Mouse (Mus musculus) embryonic facial prominence, embryonic 14.5 days (tissue): ENCODE measurements around the gene Rtn4ip1. TPM values are rescaled to one million over a fixed set of nuclear protein-coding genes. Genes with fewer than 3 reads are reported as not detected.
A peak's percentile ranks its signal among the peaks of the same experiment; 100 is the strongest.

Source experiments
- ATAC-seq: fragments of 200-750 bp; cut with Nextera tagmentation; 2 replicates; pipeline ENCODE4 v1.8.0; 2017; ENCODE audit warnings: low read depth, moderate number of reproducible peaks, moderate TSS enrichment
- DNase-seq: peaks from one replicate; pipeline ENCODE4 v3.0.0-alpha.2; 2015; ENCODE audit warnings: low spot score
- H3K27ac ChIP-seq: fragments of 300-500 bp; sonication (generic); replicated peaks from 2 replicates; pipeline ENCODE4 v1.5.1; 2014; ENCODE audit warnings: low read depth, mild to moderate bottlenecking, low read length, moderate library complexity
- H3K27me3 ChIP-seq: fragments of 300-500 bp; sonication (generic); replicated peaks from 2 replicates; pipeline ENCODE4 v1.6.1; 2014; ENCODE audit warnings: low read length; ENCODE audit not compliant: control insufficient read depth, insufficient read depth
- H3K36me3 ChIP-seq: fragments of 300-500 bp; sonication (generic); 2 replicates; pipeline ENCODE4 v1.6.1; 2014; ENCODE audit warnings: low read length, mixed read lengths; ENCODE audit not compliant: control insufficient read depth, insufficient read depth
- H3K4me1 ChIP-seq: fragments of 300-500 bp; sonication (generic); 2 replicates; pipeline ENCODE4 v1.6.1; 2014; ENCODE audit warnings: antibody characterized with exemption, low read length; ENCODE audit not compliant: control insufficient read depth, insufficient read depth
- H3K4me2 ChIP-seq: fragments of 300-500 bp; sonication (generic); 2 replicates; pipeline ENCODE4 v1.6.1; 2014; ENCODE audit warnings: low read depth, mild to moderate bottlenecking, low read length, moderate library complexity, mixed read lengths
- H3K4me3 ChIP-seq: fragments of 300-500 bp; sonication (generic); 2 replicates; pipeline ENCODE4 v1.5.1; 2014; ENCODE audit warnings: low read depth, mild to moderate bottlenecking, low read length
- H3K9ac ChIP-seq: fragments of 300-500 bp; sonication (generic); 2 replicates; pipeline ENCODE4 v1.6.1; 2014; ENCODE audit warnings: low read depth, mild to moderate bottlenecking, low read length, moderate library complexity, mixed read lengths
- H3K9me3 ChIP-seq: fragments of 300-500 bp; sonication (generic); 2 replicates; pipeline ENCODE4 v1.6.1; 2016; ENCODE audit warnings: low read length; ENCODE audit not compliant: control insufficient read depth
- WGBS: fragments of 180-500 bp; shearing (Covaris S2); extraction: QIAGEN DNeasy Blood & Tissue Kit; methylation state at CpG from one replicate; pipeline ENCODE4 v1.1.7; 2014; 5-methylcytosine and 5-hydroxymethylcytosine counted together
- polyA plus RNA-seq: library from polyadenylated mRNA; unstranded; fragments of >200 nt; fragmentation: Nextera tagmentation; extraction: Ambion mirVana; gene quantifications from 2 replicates; pipeline ENCODE4 v1.2.1, GENCODE M21; 2014

The Rtn4ip1 gene
- 11.7 and 12.4 TPM in 2 replicates for polyA plus RNA-seq

DNA sequence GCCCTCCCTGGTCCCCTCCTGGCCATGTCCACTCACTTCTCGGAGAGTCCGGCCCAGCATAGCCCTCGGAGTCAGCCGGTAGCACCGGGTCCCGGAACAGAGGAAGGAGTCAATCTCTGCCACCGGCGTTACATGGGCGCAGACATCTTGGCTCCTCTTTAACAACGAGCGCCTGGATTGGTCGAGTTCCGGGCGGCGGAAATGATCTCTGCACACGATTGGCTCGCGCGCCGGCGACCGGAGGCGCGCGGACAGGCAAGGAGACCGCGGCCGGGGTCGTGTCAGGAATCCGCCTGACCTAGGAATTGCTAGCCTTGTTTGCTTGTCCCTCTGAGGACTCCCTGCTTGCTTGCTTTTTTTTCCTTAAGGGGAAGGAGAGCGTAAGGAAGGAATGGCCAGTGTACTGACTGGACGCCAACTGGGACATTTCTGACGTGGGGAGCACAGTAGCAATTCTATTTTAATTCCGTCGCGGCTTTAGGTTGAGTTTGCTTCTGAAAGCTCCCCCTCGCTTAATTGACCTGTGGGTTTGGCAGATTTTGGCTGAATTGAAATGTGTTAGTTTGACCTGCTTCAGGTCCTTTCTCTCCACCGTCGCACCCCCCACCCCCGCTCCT, at the start of gene Rtn4ip1, which contains the start of gene Qrsl1:
Gene Rtn4ip1 (plus strand): TSS at position 230 of the 617 bp plus-strand sequence.
Gene Qrsl1 (minus strand): TSS at position 168 of the 617 bp plus-strand sequence.
- H3K36me3 ChIP-seq: no peaks in the 10 kb centered on the region
- WGBS: under 1% methylated on average over 39 of the region's 40 CpGs
- DNase-seq (peak; percentile 96), ATAC-seq (peak; percentile 99)
- H3K4me3 ChIP-seq: peak within 1 kb of the TSS; percentile 82
- H3K27ac ChIP-seq: peak within 1 kb of the TSS; percentile 46; the same call in 1 of the 2 replicates
- no peaks in the 10 kb centered on the region for H3K27me3 ChIP-seq
- H3K9me3 ChIP-seq: no peaks in the 10 kb centered on the region
- peaks cover 6% of the 10 kb centered on the region; the same call in 1 of the 2 replicates for H3K4me1 ChIP-seq
- H3K9ac ChIP-seq: peak within 1 kb of the TSS; percentile 75
- H3K4me2 ChIP-seq: peak within 1 kb of the TSS; percentile 81

DNA sequence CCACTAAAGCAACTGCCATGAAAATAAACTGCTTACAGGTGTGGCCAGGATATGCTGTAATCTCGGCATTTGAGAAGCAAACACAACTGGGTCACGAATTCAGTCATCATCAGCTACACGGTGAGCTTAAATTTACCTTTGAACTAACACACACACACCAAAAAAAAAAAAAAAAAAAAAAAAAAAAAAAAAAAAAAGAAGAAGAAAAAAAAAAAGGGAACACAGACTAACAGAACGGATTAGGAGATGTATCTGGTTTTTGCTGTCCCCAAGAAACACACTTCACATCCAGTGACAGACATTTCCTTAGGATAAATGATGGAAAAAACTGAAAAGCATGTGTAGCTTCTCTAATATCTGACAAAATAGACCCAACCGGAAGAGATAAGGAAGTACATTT, 49.7 kb upstream of the Rtn4ip1 start:
- no peak overlapping the region for H3K4me3 ChIP-seq
- no peaks in the 10 kb centered on the region for H3K27me3 ChIP-seq
- DNase-seq (no peak), ATAC-seq (no peak)
- no peaks in the 10 kb centered on the region for H3K36me3 ChIP-seq
- 0 out of 2 replicates have a peak, but pooled peaks cover 7% of the 10 kb centered on the region for H3K9me3 ChIP-seq
- H3K4me1 ChIP-seq: no peaks in the 10 kb centered on the region
- no peak overlapping the region for H3K4me2 ChIP-seq
- WGBS: 81% methylated on average over 5 of the region's 5 CpGs
- H3K9ac ChIP-seq: no peak overlapping the region
- no peak overlapping the region for H3K27ac ChIP-seq

DNA sequence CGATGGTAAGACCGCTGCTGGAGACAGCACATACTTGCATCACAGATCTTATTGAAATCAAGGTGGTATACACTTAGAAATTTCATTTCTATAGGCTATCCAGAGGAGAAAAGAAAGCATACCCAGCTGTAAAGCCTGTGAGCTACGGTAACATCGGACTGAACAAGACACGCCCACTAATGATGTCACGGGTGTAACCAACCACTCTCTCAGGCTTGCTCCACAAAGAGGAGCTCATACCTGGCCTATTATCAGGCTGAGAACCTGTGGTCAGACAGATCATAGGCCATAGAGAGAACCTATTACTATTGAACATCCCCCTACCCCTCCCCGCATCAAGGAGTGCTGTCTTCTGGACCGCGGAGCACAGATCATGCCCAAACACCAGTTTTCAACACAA, 45.7 kb upstream of the Rtn4ip1 start:
- ATAC-seq (no peak), DNase-seq (no peak)
- Histone ChIP-seq H3K36me3 (no peaks in the 10 kb centered on the region), H3K4me2 (no peak overlapping the region), H3K27ac (no peak overlapping the region), H3K4me1 (no peaks in the 10 kb centered on the region), H3K27me3 (no peaks in the 10 kb centered on the region), H3K9ac (no peak overlapping the region), H3K9me3 (0 out of 2 replicates have a peak, but pooled peaks cover 7% of the 10 kb centered on the region), H3K4me3 (no peak overlapping the region)
- 94% methylated on average over 9 of the region's 9 CpGs for WGBS

DNA sequence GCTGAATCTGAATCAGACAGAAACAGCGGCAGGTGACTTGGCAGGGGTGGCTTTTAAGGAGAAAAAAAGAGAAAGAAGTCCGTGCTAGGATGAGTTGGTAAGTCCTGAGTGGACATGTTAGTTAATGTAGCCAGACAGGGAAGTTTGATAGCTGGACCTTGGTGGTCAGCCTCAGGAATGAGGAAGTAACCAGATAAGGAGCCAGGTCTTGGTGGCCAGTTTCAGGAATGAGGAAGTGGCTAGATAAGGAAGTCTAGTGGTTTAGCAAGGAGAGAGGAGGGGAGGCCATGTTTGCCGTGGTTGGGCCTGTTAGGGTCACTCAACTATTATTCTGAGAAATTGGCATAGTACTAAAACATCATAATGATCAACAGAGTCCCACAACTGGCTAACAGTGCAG, 45.3 kb upstream of the Rtn4ip1 start:
- DNase-seq (no peak), ATAC-seq (no peak)
- Histone ChIP-seq H3K4me3 (no peak overlapping the region), H3K4me2 (no peak overlapping the region), H3K4me1 (no peaks in the 10 kb centered on the region), H3K9ac (no peak overlapping the region), H3K36me3 (no peaks in the 10 kb centered on the region), H3K27ac (no peak overlapping the region), H3K9me3 (0 out of 2 replicates have a peak, but pooled peaks cover 7% of the 10 kb centered on the region), H3K27me3 (no peaks in the 10 kb centered on the region)
- 90% methylated on average over 3 of the region's 3 CpGs for WGBS

DNA sequence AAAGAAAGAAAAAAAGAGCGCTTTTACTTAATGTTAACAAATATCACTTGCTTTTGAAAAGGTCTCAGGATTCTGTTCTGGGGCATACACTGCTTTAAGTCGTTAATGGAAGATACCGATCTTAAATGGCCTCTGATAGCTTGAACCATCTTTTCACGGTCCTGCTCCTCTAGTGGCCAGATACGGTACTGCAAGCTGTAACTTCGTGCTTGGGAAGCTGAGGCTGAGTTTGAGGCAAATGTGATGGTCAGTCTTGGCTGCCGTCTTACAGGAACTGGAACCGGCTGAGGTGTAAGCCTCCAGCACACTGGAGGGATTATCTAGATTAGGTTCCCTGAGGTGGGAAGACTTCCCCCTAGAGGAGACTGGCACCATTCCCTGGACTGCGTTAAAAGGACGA, 30.9 kb upstream of the Rtn4ip1 start:
- no peaks in the 10 kb centered on the region for H3K4me1 ChIP-seq
- no peaks in the 10 kb centered on the region for H3K9me3 ChIP-seq
- DNase-seq (no peak), ATAC-seq (no peak)
- H3K4me2 ChIP-seq: no peak overlapping the region
- 0 out of 2 replicates have a peak, but pooled peaks cover under 1% of the 10 kb centered on the region for H3K36me3 ChIP-seq
- WGBS: 64% methylated on average over 10 of the region's 10 CpGs
- no peak overlapping the region for H3K9ac ChIP-seq
- no peak overlapping the region for H3K27ac ChIP-seq
- H3K4me3 ChIP-seq: no peak overlapping the region
- no peaks in the 10 kb centered on the region for H3K27me3 ChIP-seq

DNA sequence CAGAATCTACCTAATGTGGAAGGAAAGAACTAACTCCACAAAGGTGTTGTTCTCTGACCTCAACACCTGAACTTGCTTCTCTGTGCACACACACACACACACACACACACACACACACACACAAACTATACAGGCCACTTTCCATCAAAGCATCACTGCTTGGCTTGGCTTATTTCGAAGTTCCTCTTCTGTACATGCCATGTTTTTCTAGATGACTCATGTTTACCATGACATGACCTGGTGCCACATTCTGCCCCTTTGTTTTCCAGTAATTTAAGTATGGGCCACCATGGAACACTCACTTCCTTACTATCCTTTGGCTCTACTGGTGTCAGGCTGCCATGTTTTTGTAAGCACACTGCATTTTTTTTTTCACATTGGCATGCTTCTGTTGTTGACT, 30.1 kb upstream of the Rtn4ip1 start:
- no peak overlapping the region for H3K4me2 ChIP-seq
- peaks cover 8% of the 10 kb centered on the region; the same call in 1 of the 2 replicates for H3K36me3 ChIP-seq
- no peaks in the 10 kb centered on the region for H3K4me1 ChIP-seq
- H3K9me3 ChIP-seq: no peaks in the 10 kb centered on the region
- no peak overlapping the region for H3K4me3 ChIP-seq
- H3K27ac ChIP-seq: no peak overlapping the region
- WGBS: 100% methylated on average over 1 of the region's 1 CpGs
- DNase-seq (no peak), ATAC-seq (no peak)
- H3K9ac ChIP-seq: no peak overlapping the region
- H3K27me3 ChIP-seq: no peaks in the 10 kb centered on the region

DNA sequence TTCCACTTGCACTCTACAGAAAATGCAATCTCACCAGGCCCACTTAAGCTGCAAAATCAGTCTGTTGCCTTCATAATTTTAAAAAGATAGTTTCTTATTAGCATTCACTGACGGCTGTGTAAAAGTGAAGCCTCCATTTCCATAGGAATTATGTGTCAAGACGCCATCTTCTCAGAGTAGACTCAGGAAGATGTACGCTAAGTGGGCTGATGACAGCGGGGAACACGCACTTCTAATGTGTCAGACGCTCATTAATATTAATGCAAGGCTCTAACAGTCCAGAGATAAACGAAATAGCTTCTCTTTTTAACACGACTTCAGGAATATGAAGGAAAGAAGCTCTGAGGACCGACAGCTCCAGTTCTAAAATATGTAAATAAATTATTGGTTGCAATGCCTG, 13.9 kb upstream of the Rtn4ip1 start:
- H3K9ac ChIP-seq: no peak overlapping the region
- no peaks in the 10 kb centered on the region for H3K4me1 ChIP-seq
- H3K4me3 ChIP-seq: no peak overlapping the region
- H3K4me2 ChIP-seq: no peak overlapping the region
- WGBS: 90% methylated on average over 9 of the region's 9 CpGs
- H3K27ac ChIP-seq: no peak overlapping the region
- H3K36me3 ChIP-seq: peaks cover 11% of the 10 kb centered on the region; the same call in 1 of the 2 replicates
- no peak for DNase-seq
- ATAC-seq: no peak
- no peaks in the 10 kb centered on the region for H3K27me3 ChIP-seq
- H3K9me3 ChIP-seq: no peaks in the 10 kb centered on the region

DNA sequence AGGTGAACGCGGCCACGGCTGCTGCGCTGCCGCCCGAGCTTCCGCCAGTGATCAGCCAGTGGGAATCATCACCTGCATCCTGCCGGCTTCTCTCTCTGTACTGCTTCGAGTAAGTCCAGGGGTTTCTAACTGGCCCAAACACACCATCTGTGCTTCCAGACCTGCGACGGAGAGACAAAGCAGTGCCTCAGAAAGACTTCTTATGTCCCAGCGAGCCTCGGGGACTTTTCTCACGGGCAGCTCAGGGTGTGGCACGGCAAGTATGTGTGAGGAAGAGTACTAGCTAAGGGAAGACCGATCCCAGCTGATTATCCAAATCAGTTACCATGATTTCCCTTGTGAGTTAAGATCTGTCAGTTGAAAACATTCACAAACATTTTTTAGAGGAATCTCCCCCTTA, 12.6 kb upstream of the Rtn4ip1 start:
- Histone ChIP-seq H3K27ac (no peak overlapping the region), H3K4me1 (no peaks in the 10 kb centered on the region), H3K27me3 (no peaks in the 10 kb centered on the region), H3K36me3 (peaks cover 24% of the 10 kb centered on the region), H3K4me2 (no peak overlapping the region), H3K9ac (no peak overlapping the region), H3K4me3 (no peak overlapping the region), H3K9me3 (no peaks in the 10 kb centered on the region)
- ATAC-seq (no peak), DNase-seq (no peak)
- WGBS: 90% methylated on average over 16 of the region's 16 CpGs

DNA sequence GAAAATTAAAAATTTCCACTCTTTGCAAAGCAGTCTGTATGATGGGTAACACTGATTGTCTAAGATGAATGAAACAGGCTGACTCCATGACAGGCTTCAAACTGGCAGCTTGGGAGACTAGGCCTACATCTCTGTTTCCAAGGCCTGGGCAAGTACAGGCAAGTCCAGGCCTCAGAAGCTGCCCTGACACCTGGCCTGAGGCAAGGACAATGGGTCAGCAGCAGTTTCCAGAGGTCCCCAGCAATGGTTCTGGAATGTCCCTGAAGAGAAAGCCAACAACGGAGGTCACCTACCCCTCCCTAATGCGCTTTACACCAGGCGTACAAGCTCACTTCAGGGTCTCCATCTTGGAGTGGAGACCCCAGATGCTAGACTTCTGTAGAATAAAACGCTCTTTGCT, 8.6 kb upstream of the Rtn4ip1 start:
- DNase-seq (no peak), ATAC-seq (no peak)
- no peak overlapping the region for H3K4me2 ChIP-seq
- 90% methylated on average over 4 of the region's 4 CpGs for WGBS
- H3K36me3 ChIP-seq: peaks cover 31% of the 10 kb centered on the region
- no peak overlapping the region for H3K27ac ChIP-seq
- H3K4me3 ChIP-seq: no peak overlapping the region
- no peaks in the 10 kb centered on the region for H3K4me1 ChIP-seq
- H3K9ac ChIP-seq: no peak overlapping the region
- H3K27me3 ChIP-seq: no peaks in the 10 kb centered on the region
- no peaks in the 10 kb centered on the region for H3K9me3 ChIP-seq
